Mouse (Mus musculus) c-Kit-positive CD71-negative TER-119-negative erythroid progenitor cells, embryonic 14.5 days (primary cell): ENCODE data around the gene Theg.

Experiments used
- DNase-seq: peaks from one replicate; pipeline ENCODE4 v3.0.0-alpha.2; 2013; ENCODE audit warnings: low read depth

Theg gene

GRCm38 (mm10) chr10:79556951-79557350, 30.2 kb downstream of the Theg start:
- no peak for DNase-seq

GRCm38 (mm10) chr10:79555238-79555724, 31.9 kb downstream of the Theg start:
- DNase-seq: no peak

- DNase-seq: no peak
These were observed 32.5 kb downstream of the Theg start, which contains the start of gene Mier2 for GRCm38 (mm10) chr10:79554330-79555237. Mier2 (minus strand) TSS chr10:79555199.

GRCm38 (mm10) chr10:79553691-79554090, 33.4 kb downstream of the Theg start:
- DNase-seq: no peak

- DNase-seq: no peak
These were observed 34.0 kb downstream of the Theg start for GRCm38 (mm10) chr10:79553176-79553575.

GRCm38 (mm10) chr10:79552531-79552930, 34.6 kb downstream of the Theg start:
- no peak for DNase-seq

GRCm38 (mm10) chr10:79550366-79550765, 36.8 kb downstream of the Theg start:
- no peak for DNase-seq

- DNase-seq: no peak
These were observed 38.0 kb downstream of the Theg start for GRCm38 (mm10) chr10:79548971-79549723.

GRCm38 (mm10) chr10:79548546-79548945, 38.6 kb downstream of the Theg start:
- DNase-seq: no peak

GRCm38 (mm10) chr10:79547148-79547675, 39.9 kb downstream of the Theg start:
- DNase-seq: no peak

- no peak for DNase-seq
These were observed 40.6 kb downstream of the Theg start for GRCm38 (mm10) chr10:79546483-79546882.

- no peak for DNase-seq
These were observed 41.2 kb downstream of the Theg start for GRCm38 (mm10) chr10:79545891-79546290.

- no peak for DNase-seq
These were observed 42.5 kb downstream of the Theg start for GRCm38 (mm10) chr10:79544631-79545030.

GRCm38 (mm10) chr10:79543884-79544597, 43.1 kb downstream of the Theg start:
- DNase-seq: no peak

GRCm38 (mm10) chr10:79542171-79542570, 45.0 kb downstream of the Theg start:
- no peak for DNase-seq

- DNase-seq: no peak
These were observed 45.6 kb downstream of the Theg start for GRCm38 (mm10) chr10:79541522-79541921.

- DNase-seq: no peak
These were observed 46.4 kb downstream of the Theg start for GRCm38 (mm10) chr10:79540746-79541145.

- no peak for DNase-seq
These were observed 47.2 kb downstream of the Theg start for GRCm38 (mm10) chr10:79539701-79540495.

- no peak for DNase-seq
These were observed 48.3 kb downstream of the Theg start for GRCm38 (mm10) chr10:79538873-79539272.

- no peak for DNase-seq
These were observed 48.8 kb downstream of the Theg start for GRCm38 (mm10) chr10:79538323-79538722.

- no peak for DNase-seq
These were observed 49.4 kb downstream of the Theg start for GRCm38 (mm10) chr10:79537781-79538180.
